Mouse (Mus musculus): ENCODE results near the gene Kmt5b.

DNA sequence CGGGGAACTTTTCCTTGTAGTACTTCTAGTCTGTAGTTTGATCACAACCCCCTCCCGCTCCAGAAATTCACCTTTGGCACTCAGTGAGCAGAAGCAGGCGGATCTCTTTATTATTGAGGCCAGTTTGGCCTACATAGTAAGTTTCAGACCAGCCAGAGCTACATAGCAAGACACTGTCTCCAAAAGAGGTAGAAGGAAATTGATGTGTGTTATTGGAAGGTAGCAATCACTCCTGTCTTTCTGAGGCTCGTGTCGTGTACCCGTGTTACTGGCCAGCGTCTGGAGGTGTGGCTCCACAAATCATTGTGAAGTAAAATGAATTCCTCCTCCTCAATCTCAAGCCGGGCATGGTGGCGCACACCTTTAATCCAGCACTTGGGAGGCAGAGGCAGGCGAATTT is 85.9 kb downstream of the Kmt5b start:
- no peak for TF ChIP-seq CTCF (IDR thresholded peaks at IDR 0.05; ENCODE audit: borderline replicate concordance, insufficient read depth, low read length)
- no peak for TF ChIP-seq POLR2A (IDR thresholded peaks at IDR 0.05; ENCODE audit: low read depth, low read length)
